Mouse (Mus musculus): ENCODE results near the gene Atp2b2.

DNA sequence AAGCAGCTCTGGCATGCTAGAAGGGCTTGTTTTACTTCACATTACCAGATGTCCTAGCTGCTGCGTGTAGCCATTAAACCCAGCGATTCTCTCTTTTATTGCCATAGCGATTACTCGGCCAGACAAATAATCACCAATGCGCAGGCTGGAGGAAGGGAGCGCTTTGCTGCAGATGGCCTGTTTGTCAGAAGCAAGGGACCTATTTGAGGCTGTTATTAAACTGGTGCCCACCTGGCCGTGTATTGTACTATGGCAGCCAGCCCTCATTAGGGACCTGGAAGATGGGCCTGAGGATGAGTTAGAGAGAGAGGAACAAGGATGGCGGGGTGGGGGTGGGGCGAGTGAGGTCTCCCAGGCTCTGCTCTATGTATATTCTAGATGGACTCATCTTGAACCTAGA, 243.1 kb downstream of the Atp2b2 start:
- no peak for TF ChIP-seq CTCF (IDR thresholded peaks at IDR 0.05; ENCODE audit: low read depth, low read length)
- TF ChIP-seq POLR2A (IDR thresholded peaks at IDR 0.05; ENCODE audit: extremely low read depth, insufficient read depth, low read length), result no peak
